Mouse (Mus musculus): ENCODE measurements at regions not wholly inside any gene's neighbourhood (a gene's known extent, or its start where the extent isn't known, plus 50 kb on each side); places are given as distances from the start of the nearest gene placed in this dataset.
A peak's percentile ranks its signal among the peaks of the same experiment; 100 is the strongest.
"Not testable (repeated sequence)": the region's sequence is repeated elsewhere in the genome, so short reads cannot be mapped to it uniquely, and the experiment has no call there.

GRCm38 (mm10) chr5:75405496-75405895, 169.2 kb upstream of the Kit start:
- DNase-seq (ENCODE audit: extremely low spot score) = peak; percentile 12

GRCm38 (mm10) chr5:75407686-75408085, 167.0 kb upstream of the Kit start:
- DNase-seq (ENCODE audit: extremely low spot score) = no peak

- DNase-seq (ENCODE audit: extremely low spot score) = no peak
These were observed 164.2 kb upstream of the Kit start for GRCm38 (mm10) chr5:75410240-75411186.

- DNase-seq (ENCODE audit: extremely low spot score) = not testable (repeated sequence)
These were observed 155.4 kb upstream of the Kit start for GRCm38 (mm10) chr5:75419282-75419681.

GRCm38 (mm10) chr5:75432885-75433284, 141.8 kb upstream of the Kit start:
- no peak for DNase-seq (ENCODE audit: extremely low spot score)

- no peak for DNase-seq (ENCODE audit: extremely low spot score)
These were observed 136.8 kb upstream of the Kit start for GRCm38 (mm10) chr5:75437924-75438323.

- no peak for DNase-seq (ENCODE audit: extremely low spot score)
These were observed 130.6 kb upstream of the Kit start for GRCm38 (mm10) chr5:75444024-75444604.

- no peak for DNase-seq (ENCODE audit: extremely low spot score)
These were observed 128.3 kb upstream of the Kit start for GRCm38 (mm10) chr5:75446386-75446785.

GRCm38 (mm10) chr5:75449913-75450525, 124.7 kb upstream of the Kit start:
- DNase-seq (ENCODE audit: extremely low spot score) = no peak

GRCm38 (mm10) chr5:75450564-75450963, 124.2 kb upstream of the Kit start:
- no peak for DNase-seq (ENCODE audit: extremely low spot score)

GRCm38 (mm10) chr5:75451081-75451480, 123.6 kb upstream of the Kit start:
- DNase-seq (ENCODE audit: extremely low spot score) = no peak

- DNase-seq (ENCODE audit: extremely low spot score) = no peak
These were observed 123.0 kb upstream of the Kit start for GRCm38 (mm10) chr5:75451693-75452092.

- DNase-seq (ENCODE audit: extremely low spot score) = no peak
These were observed 120.8 kb upstream of the Kit start for GRCm38 (mm10) chr5:75453757-75454390.

- no peak for DNase-seq (ENCODE audit: extremely low spot score)
These were observed 119.7 kb upstream of the Kit start for GRCm38 (mm10) chr5:75454961-75455541.

GRCm38 (mm10) chr5:75457403-75457802, 117.3 kb upstream of the Kit start:
- DNase-seq (ENCODE audit: extremely low spot score) = no peak

GRCm38 (mm10) chr5:75458317-75458716, 116.4 kb upstream of the Kit start:
- DNase-seq (ENCODE audit: extremely low spot score) = no peak

GRCm38 (mm10) chr5:75459758-75460354, 114.9 kb upstream of the Kit start:
- no peak for DNase-seq (ENCODE audit: extremely low spot score)

- DNase-seq (ENCODE audit: extremely low spot score) = no peak
These were observed 114.2 kb upstream of the Kit start for GRCm38 (mm10) chr5:75460414-75461025.

- DNase-seq (ENCODE audit: extremely low spot score) = no peak
These were observed 113.3 kb upstream of the Kit start for GRCm38 (mm10) chr5:75461368-75461767.

- no peak for DNase-seq (ENCODE audit: extremely low spot score)
These were observed 111.1 kb upstream of the Kit start for GRCm38 (mm10) chr5:75463591-75463990.

- DNase-seq (ENCODE audit: extremely low spot score) = no peak
These were observed 109.0 kb upstream of the Kit start for GRCm38 (mm10) chr5:75465701-75466100.

Data from embryo, embryonic 9.5 days (tissue).